Mouse (Mus musculus) left cerebral cortex, adult 9 months (tissue): ENCODE data around the gene Ppp1r11.
A peak's percentile ranks its signal among the peaks of the same experiment; 100 is the strongest.
"Not testable (repeated sequence)": the region's sequence is repeated elsewhere in the genome, so short reads cannot be mapped to it uniquely, and the experiment has no call there.

Experiments used
- DNase-seq, 2 experiments: peaks; one replicate each; pipeline ENCODE4 v3.0.0; 2022; ENCODE audit warnings: low spot score in 2 of 2

Gene Ppp1r11

GRCm38 (mm10) chr17:36950981-36951947 lies at the start of gene Ppp1r11:
Gene Ppp1r11 (minus strand): TSS chr17:36951741.
- peak; percentile 93 to 98 for DNase-seq

GRCm38 (mm10) chr17:37000863-37001262 lies 49.3 kb upstream of the Ppp1r11 start, which contains the start of gene Zfp57:
Gene Zfp57 (plus strand): TSS chr17:37001163.
- DNase-seq: no peak

- no peak for DNase-seq
These were observed 46.9 kb upstream of the Ppp1r11 start for GRCm38 (mm10) chr17:36998477-36998876.

- peak in 1 of 2 experiments; percentile 87 for DNase-seq
These were observed 45.6 kb upstream of the Ppp1r11 start for GRCm38 (mm10) chr17:36997033-36997735.

GRCm38 (mm10) chr17:36995448-36995847 lies 43.9 kb upstream of the Ppp1r11 start:
- DNase-seq: no peak

- DNase-seq: no peak
These were observed 43.0 kb upstream of the Ppp1r11 start for GRCm38 (mm10) chr17:36994528-36994927.

- DNase-seq: no peak
These were observed 42.3 kb upstream of the Ppp1r11 start for GRCm38 (mm10) chr17:36993770-36994325.

GRCm38 (mm10) chr17:36992336-36993104 lies 41.0 kb upstream of the Ppp1r11 start:
- no peak for DNase-seq

- not testable (repeated sequence) for DNase-seq
These were observed 39.1 kb upstream of the Ppp1r11 start for GRCm38 (mm10) chr17:36990630-36991029.

GRCm38 (mm10) chr17:36989437-36989836 lies 37.9 kb upstream of the Ppp1r11 start, which contains the start of gene H2-M5:
Gene H2-M5 (minus strand): TSS chr17:36989537.
- DNase-seq: no peak

- no peak for DNase-seq
These were observed 36.9 kb upstream of the Ppp1r11 start for GRCm38 (mm10) chr17:36988475-36988874.

GRCm38 (mm10) chr17:36982253-36983155 lies 31.0 kb upstream of the Ppp1r11 start:
- no peak for DNase-seq

- DNase-seq: no peak
These were observed 30.3 kb upstream of the Ppp1r11 start for GRCm38 (mm10) chr17:36981845-36982244.

- DNase-seq: peak in 1 of 2 experiments; percentile 44
These were observed 29.8 kb upstream of the Ppp1r11 start, which contains the start of gene 2410137M14Rik for GRCm38 (mm10) chr17:36981221-36981813. Gene 2410137M14Rik (minus strand): TSS chr17:36981237.

GRCm38 (mm10) chr17:36973271-36973787 lies 21.8 kb upstream of the Ppp1r11 start:
- no peak for DNase-seq

- no peak for DNase-seq
These were observed 21.2 kb upstream of the Ppp1r11 start for GRCm38 (mm10) chr17:36972791-36973190.

GRCm38 (mm10) chr17:36971172-36971850 lies 19.8 kb upstream of the Ppp1r11 start:
- no peak for DNase-seq

GRCm38 (mm10) chr17:36970316-36970890 lies 18.9 kb upstream of the Ppp1r11 start:
- no peak for DNase-seq

- DNase-seq: no peak
These were observed 15.3 kb upstream of the Ppp1r11 start for GRCm38 (mm10) chr17:36966875-36967274.
